Mouse (Mus musculus) MEL (cell line): Measurements from ENCODE around the gene Ppp1r7. TPM values are rescaled to one million over a fixed set of nuclear protein-coding genes. Genes with fewer than 3 reads are reported as not detected.

Experiments used
- DNase-seq: peaks from one replicate; pipeline ENCODE4 v3.0.0; 2011; ENCODE audit warnings: low read depth, low spot score
- H3K27ac ChIP-seq: 2 replicates; pipeline ENCODE4 v1.5.1; 2012; ENCODE audit warnings: low read depth, mild to moderate bottlenecking, control low read depth, low read length, moderate library complexity; ENCODE audit not compliant: control insufficient read depth
- H3K27me3 ChIP-seq, 2 experiments: fragments of 150-350 bp in 1 of 2; sonication (generic) in 1 of 2; 2 replicates each; pipeline ENCODE4 v1.6.1; 2012; ENCODE audit warnings: low read length in 2 of 2, mild to moderate bottlenecking in 2 of 2, improper control_type of control experiment in 1 of 2, moderate library complexity in 1 of 2; ENCODE audit not compliant: insufficient read depth in 2 of 2, control insufficient read depth in 1 of 2
- H3K36me3 ChIP-seq, 2 experiments: 2 replicates each; pipeline ENCODE4 v1.6.1; 2012 to 2014; ENCODE audit warnings: low read length in 2 of 2, improper control_type of control experiment in 1 of 2, inconsistent platforms in 1 of 2, mild to moderate bottlenecking in 1 of 2; ENCODE audit not compliant: insufficient read depth in 2 of 2, control insufficient read depth in 1 of 2
- H3K4me1 ChIP-seq, 2 experiments: fragments of 150-350 bp in 1 of 2; sonication (generic) in 1 of 2; 2 replicates each; pipeline ENCODE4 v1.6.1; 2012; ENCODE audit warnings: low read length in 2 of 2, improper control_type of control experiment in 1 of 2, mild to moderate bottlenecking in 1 of 2; ENCODE audit not compliant: insufficient read depth in 2 of 2, control insufficient read depth in 1 of 2
- H3K4me3 ChIP-seq, 2 experiments: fragments of 150-350 bp in 1 of 2; sonication (generic) in 1 of 2; 2 replicates each; pipeline ENCODE4 v1.5.1; 2012; ENCODE audit warnings: low read depth in 2 of 2, low read length in 2 of 2, mild to moderate bottlenecking in 2 of 2, moderate library complexity in 2 of 2, control low read depth in 1 of 2, improper control_type of control experiment in 1 of 2; ENCODE audit not compliant: control insufficient read depth in 1 of 2, insufficient read depth in 1 of 2
- H3K79me2 ChIP-seq: 2 replicates; pipeline ENCODE4 v1.6.1; 2012; ENCODE audit warnings: mild to moderate bottlenecking, low read length, moderate library complexity; ENCODE audit not compliant: control insufficient read depth, poor library complexity, insufficient read depth
- H3K9ac ChIP-seq: 2 replicates; pipeline ENCODE4 v1.6.1; 2012; ENCODE audit warnings: low read depth, mild to moderate bottlenecking, control low read depth, low read length, moderate library complexity; ENCODE audit not compliant: control insufficient read depth, poor library complexity, severe bottlenecking
- H3K9me3 ChIP-seq: fragments of 150-350 bp; sonication (generic); replicated peaks from 2 replicates; pipeline ENCODE4 v1.6.1; 2012; ENCODE audit warnings: mild to moderate bottlenecking, low read length, improper control_type of control experiment, moderate library complexity; ENCODE audit not compliant: insufficient read depth
- BHLHE40 ChIP-seq: IDR thresholded peaks from 2 replicates; pipeline ENCODE4 v1.6.1; 2012; ENCODE audit warnings: low read depth, mild to moderate bottlenecking, inconsistent platforms, low read length, improper control_type of control experiment, borderline replicate concordance
- CTCF ChIP-seq, 3 experiments: IDR thresholded peaks in 2 of 3; conservative IDR thresholded peaks in 1 of 3; 2 replicates each; pipeline ENCODE4 v1.5.1; 2011 to 2012; ENCODE audit warnings: low read length in 3 of 3, low read depth in 2 of 3, mild to moderate bottlenecking in 2 of 3, improper control_type of control experiment in 1 of 3, inconsistent platforms in 1 of 3, mixed read lengths in 1 of 3, moderate library complexity in 1 of 3; ENCODE audit not compliant: control insufficient read depth in 1 of 3, insufficient read depth in 1 of 3, poor library complexity in 1 of 3, severe bottlenecking in 1 of 3
- GABPA ChIP-seq: IDR thresholded peaks from 2 replicates; pipeline ENCODE4 v1.6.1; 2012; ENCODE audit warnings: low read depth, mild to moderate bottlenecking, inconsistent platforms, low read length, improper control_type of control experiment, moderate library complexity
- HCFC1 ChIP-seq: IDR thresholded peaks from 2 replicates; pipeline ENCODE4 v1.6.1; 2012; ENCODE audit warnings: low read depth, mild to moderate bottlenecking, inconsistent platforms, low read length, improper control_type of control experiment, moderate library complexity
- JUND ChIP-seq: IDR thresholded peaks from 2 replicates; pipeline ENCODE4 v1.6.1; 2011; ENCODE audit warnings: low read depth, mild to moderate bottlenecking, improper control_type of control experiment, low read length
- KAT2A ChIP-seq: conservative IDR thresholded peaks from 2 replicates; pipeline ENCODE4 v1.6.1; 2012; ENCODE audit warnings: low read depth, low read length, improper control_type of control experiment, inconsistent platforms
- MAZ ChIP-seq: IDR thresholded peaks from 2 replicates; pipeline ENCODE4 v1.6.1; 2012; ENCODE audit warnings: low read depth, mild to moderate bottlenecking, inconsistent platforms, low read length, improper control_type of control experiment
- MXI1 ChIP-seq: IDR thresholded peaks from 2 replicates; pipeline ENCODE4 v1.6.1; 2011; ENCODE audit warnings: mild to moderate bottlenecking, low read depth, low read length, improper control_type of control experiment
- MYB ChIP-seq: IDR thresholded peaks from 2 replicates; pipeline ENCODE4 v1.6.1; 2011; ENCODE audit warnings: mild to moderate bottlenecking, low read depth, low read length, improper control_type of control experiment
- NELFE ChIP-seq: IDR thresholded peaks from 2 replicates; pipeline ENCODE4 v1.6.1; 2011; ENCODE audit warnings: low read depth, low read length, improper control_type of control experiment
- POLR2A ChIP-seq, 2 experiments: IDR thresholded peaks; 2 replicates each; pipeline ENCODE4 v1.6.1; 2011 to 2012; ENCODE audit warnings: low read length in 2 of 2, mild to moderate bottlenecking in 2 of 2, control low read depth in 1 of 2, improper control_type of control experiment in 1 of 2, low read depth in 1 of 2, moderate library complexity in 1 of 2; ENCODE audit not compliant: control insufficient read depth in 1 of 2, insufficient read depth in 1 of 2, poor library complexity in 1 of 2
- POLR2AphosphoS5 ChIP-seq: IDR thresholded peaks from 2 replicates; pipeline ENCODE4 v1.6.1; 2012; ENCODE audit warnings: low read depth, borderline replicate concordance, mild to moderate bottlenecking, inconsistent platforms, low read length, moderate library complexity, mixed read lengths
- RCOR1 ChIP-seq: IDR thresholded peaks from 2 replicates; pipeline ENCODE4 v1.6.1; 2012; ENCODE audit warnings: low read depth, mild to moderate bottlenecking, inconsistent platforms, low read length, improper control_type of control experiment
- SIN3A ChIP-seq: IDR thresholded peaks from 2 replicates; pipeline ENCODE4 v1.6.1; 2012; ENCODE audit warnings: low read length, improper control_type of control experiment, inconsistent platforms
- TAL1 ChIP-seq: IDR thresholded peaks from 2 replicates; pipeline ENCODE4 v1.6.1; 2012; ENCODE audit warnings: mild to moderate bottlenecking, inconsistent platforms, low read length, moderate library complexity, mixed read lengths
- TCF12 ChIP-seq: IDR thresholded peaks from 2 replicates; pipeline ENCODE4 v1.6.1; 2014; ENCODE audit warnings: low read depth, mild to moderate bottlenecking, inconsistent platforms, low read length, improper control_type of control experiment, moderate library complexity
- USF1 ChIP-seq: IDR thresholded peaks from 2 replicates; pipeline ENCODE4 v1.6.1; 2014; ENCODE audit warnings: low read depth, mild to moderate bottlenecking, inconsistent platforms, low read length, improper control_type of control experiment, moderate library complexity
- USF2 ChIP-seq, 2 experiments: IDR thresholded peaks; 2 replicates each; pipeline ENCODE4 v1.6.1; 2011 to 2012; ENCODE audit warnings: improper control_type of control experiment in 2 of 2, low read length in 2 of 2, borderline replicate concordance in 1 of 2, inconsistent platforms in 1 of 2, low read depth in 1 of 2, mild to moderate bottlenecking in 1 of 2; ENCODE audit not compliant: insufficient read depth in 1 of 2
- ZC3H11A ChIP-seq: IDR thresholded peaks from 2 replicates; pipeline ENCODE4 v1.6.1; 2012; ENCODE audit warnings: low read depth, mild to moderate bottlenecking, inconsistent platforms, low read length, improper control_type of control experiment
- ZKSCAN1 ChIP-seq: IDR thresholded peaks from 2 replicates; pipeline ENCODE4 v1.6.1; 2012; ENCODE audit warnings: low read depth, mild to moderate bottlenecking, inconsistent platforms, low read length, improper control_type of control experiment, moderate library complexity
- ZMIZ1 ChIP-seq: IDR thresholded peaks from 2 replicates; pipeline ENCODE4 v1.6.1; 2012; ENCODE audit warnings: low read depth, mild to moderate bottlenecking, inconsistent platforms, low read length, improper control_type of control experiment, moderate library complexity
- ZNF384 ChIP-seq: IDR thresholded peaks from 2 replicates; pipeline ENCODE4 v1.6.1; 2012; ENCODE audit warnings: low read depth, mild to moderate bottlenecking, inconsistent platforms, low read length, improper control_type of control experiment
- polyA plus RNA-seq, 2 experiments: library from polyadenylated mRNA; stranded (reverse) in 1 of 2; unstranded in 1 of 2; fragments of >175 nt in 1 of 2; fragments of >200 nt in 1 of 2; gene quantifications; 2 replicates each; pipeline versions ENCODE4 v1.2.1 to v1.2.4; 2012; ENCODE audit warnings: low replicate concordance in 2 of 2, low read depth in 1 of 2; ENCODE audit not compliant: insufficient read length in 2 of 2, insufficient read depth in 1 of 2, missing spikeins in 1 of 2
- total RNA-seq: library from RNA; depleted of rRNA; stranded (reverse); fragments of 300-350 nt; gene quantifications from 2 replicates; pipeline ENCODE4 v1.2.3, GENCODE M21; 2012

Gene Ppp1r7
- total and polyA plus RNA-seq, 3 experiments: 36.6 to 131 (median 74.9) TPM

GRCm38 (mm10) chr1:93365641-93366040, 23.0 kb downstream of the Ppp1r7 start:
- TF ChIP-seq RCOR1 (no peak), MXI1 (no peak), POLR2AphosphoS5 (no peak), TAL1 (no peak), CTCF (IDR thresholded peaks at IDR 0.05 in 2 of 3, conservative IDR thresholded peaks at IDR 0.05 in 1 of 3; ENCODE audit: control insufficient read depth in 1 of 3, insufficient read depth in 1 of 3, low read depth in 2 of 3, low read length in 3 of 3, poor library complexity in 1 of 3, severe bottlenecking in 1 of 3) (no peak), USF1 (no peak), ZMIZ1 (no peak), GABPA (no peak), ZC3H11A (no peak), BHLHE40 (no peak), NELFE (no peak), MAZ (no peak), ZKSCAN1 (no peak), ZNF384 (no peak)
- H3K9me3 ChIP-seq: no peaks in the 10 kb centered on the region
- DNase-seq: peak; percentile 49
- H3K9ac ChIP-seq: no peak overlapping the region
- no peaks in the 10 kb centered on the region for H3K4me1 ChIP-seq
- H3K27ac ChIP-seq: no peak overlapping the region
- H3K4me3 ChIP-seq: no peak overlapping the region
- no peaks in the 10 kb centered on the region for H3K79me2 ChIP-seq
- H3K27me3 ChIP-seq: no peaks in the 10 kb centered on the region
- peaks cover 0 to 10% of the 10 kb centered on the region in 2 experiments; a peak in 2 of 4 replicates for H3K36me3 ChIP-seq

- no peak within 1 kb of the TSS for H3K4me3 ChIP-seq
- no peak within 1 kb of the TSS for H3K9ac ChIP-seq
- H3K79me2 ChIP-seq: no peaks in the 10 kb centered on the region
- H3K27me3 ChIP-seq: no peaks in the 10 kb centered on the region
- peaks cover 0 to 8% of the 10 kb centered on the region in 2 experiments; a peak in 2 of 4 replicates for H3K36me3 ChIP-seq
- TF ChIP-seq MYB (no peak), KAT2A (no peak), USF2 (IDR thresholded peaks at IDR 0.05; ENCODE audit: borderline replicate concordance in 1 of 2, insufficient read depth in 1 of 2, low read depth in 1 of 2, low read length in 2 of 2) (no peak), ZC3H11A (no peak), TAL1 (no peak), CTCF (IDR thresholded peaks at IDR 0.05 in 2 of 3, conservative IDR thresholded peaks at IDR 0.05 in 1 of 3; ENCODE audit: control insufficient read depth in 1 of 3, insufficient read depth in 1 of 3, low read depth in 2 of 3, low read length in 3 of 3, poor library complexity in 1 of 3, severe bottlenecking in 1 of 3) (no peak), TCF12 (no peak), BHLHE40 (no peak), USF1 (no peak), POLR2A (IDR thresholded peaks at IDR 0.05; ENCODE audit: control insufficient read depth in 1 of 2, insufficient read depth in 1 of 2, low read depth in 1 of 2, low read length in 2 of 2, poor library complexity in 1 of 2) (no peak), MAZ (no peak), HCFC1 (no peak), ZMIZ1 (no peak), SIN3A (no peak), MXI1 (no peak), POLR2AphosphoS5 (no peak), JUND (no peak)
- TF ChIP-seq, all 39 proteins: peak for 0
- Histone ChIP-seq H3K9me3 (no peaks in the 10 kb centered on the region), H3K27ac (no peak within 1 kb of the TSS), H3K4me1 (peaks cover 5 to 12% of the 10 kb centered on the region in 2 experiments)
- no peak for DNase-seq
Observed at GRCm38 (mm10) chr1:93373665-93374064, 31.0 kb downstream of the Ppp1r7 start, which contains the start of gene Ano7. Gene Ano7 (plus strand): TSS chr1:93373930.
